Mouse (Mus musculus): ENCODE measurements around the gene Rdx.

DNA sequence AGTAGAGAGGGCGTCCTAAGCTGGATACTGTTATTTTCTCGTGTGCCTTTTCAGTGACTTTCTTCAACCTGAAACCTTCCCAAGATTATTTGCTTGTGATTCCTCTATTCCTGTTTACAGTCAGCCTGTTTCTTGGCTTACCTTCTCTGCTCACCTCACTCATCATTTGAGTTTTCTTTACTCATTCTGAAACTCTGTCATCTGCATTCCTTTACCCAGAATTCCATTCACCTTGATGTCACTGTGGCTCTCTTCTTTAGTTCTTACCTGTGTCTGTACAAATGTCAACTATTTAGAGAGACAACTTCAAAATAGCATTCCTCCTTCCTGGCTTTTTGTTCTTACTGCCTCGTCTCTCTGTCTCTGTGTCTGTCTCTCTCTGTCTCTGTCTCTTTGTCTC is 29.9 kb upstream of the Rdx start:
- TF ChIP-seq CTCF (IDR thresholded peaks at IDR 0.05; ENCODE audit: borderline replicate concordance, insufficient read depth, low read depth, low read length) (no peak), POLR2A (IDR thresholded peaks at IDR 0.05; ENCODE audit: borderline replicate concordance, insufficient read depth, low read length) (no peak)
